Mouse (Mus musculus) hindbrain, embryonic 13.5 days (tissue): ENCODE results near the gene Dynlt1a. TPM values are rescaled to one million over a fixed set of nuclear protein-coding genes. Genes with fewer than 3 reads are reported as not detected.
"Not testable (repeated sequence)": the region's sequence is repeated elsewhere in the genome, so short reads cannot be mapped to it uniquely, and the experiment has no call there.

Experiments
- ATAC-seq: fragments of 200-750 bp; cut with Nextera tagmentation; 2 replicates; pipeline ENCODE4 v1.8.0; 2017; ENCODE audit warnings: moderate TSS enrichment; ENCODE audit not compliant: low FRiP score
- H3K27ac ChIP-seq: fragments of 300-500 bp; sonication (generic); 2 replicates; pipeline ENCODE4 v1.5.1; 2015; ENCODE audit warnings: inconsistent platforms, mild to moderate bottlenecking, moderate library complexity
- H3K27me3 ChIP-seq: fragments of 300-500 bp; sonication (generic); 2 replicates; pipeline ENCODE4 v1.6.1; 2015; ENCODE audit warnings: mild to moderate bottlenecking, inconsistent platforms
- H3K36me3 ChIP-seq: fragments of 300-500 bp; sonication (generic); 2 replicates; pipeline ENCODE4 v1.6.1; 2015; ENCODE audit warnings: mild to moderate bottlenecking, inconsistent platforms
- H3K4me1 ChIP-seq: fragments of 300-500 bp; sonication (generic); replicated peaks from 2 replicates; pipeline ENCODE4 v1.6.1; 2015; ENCODE audit warnings: inconsistent platforms
- H3K4me2 ChIP-seq: fragments of 300-500 bp; sonication (generic); 2 replicates; pipeline ENCODE4 v1.6.1; 2015; ENCODE audit warnings: inconsistent platforms, mild to moderate bottlenecking, moderate library complexity
- H3K4me3 ChIP-seq: fragments of 300-500 bp; sonication (generic); 2 replicates; pipeline ENCODE4 v1.5.1; 2015; ENCODE audit warnings: mild to moderate bottlenecking, inconsistent platforms
- H3K9ac ChIP-seq: fragments of 300-500 bp; sonication (generic); 2 replicates; pipeline ENCODE4 v1.6.1; 2015; ENCODE audit warnings: mild to moderate bottlenecking, inconsistent platforms
- H3K9me3 ChIP-seq: fragments of 300-500 bp; sonication (generic); 2 replicates; pipeline ENCODE4 v1.6.1; 2016; ENCODE audit warnings: inconsistent platforms
- WGBS: fragments of 180-500 bp; shearing (Covaris S2); methylation state at CpG from one replicate; pipeline ENCODE4 v1.1.7; 2015; 5-methylcytosine and 5-hydroxymethylcytosine counted together
- polyA plus RNA-seq: library from polyadenylated mRNA; unstranded; fragments of >200 nt; fragmentation: Nextera tagmentation; extraction: Ambion mirVana; gene quantifications from 2 replicates; pipeline ENCODE4 v1.2.1, GENCODE M21; 2015

The Dynlt1a gene
- polyA plus RNA-seq, result 50.5 and 53.2 TPM in 2 replicates

DNA sequence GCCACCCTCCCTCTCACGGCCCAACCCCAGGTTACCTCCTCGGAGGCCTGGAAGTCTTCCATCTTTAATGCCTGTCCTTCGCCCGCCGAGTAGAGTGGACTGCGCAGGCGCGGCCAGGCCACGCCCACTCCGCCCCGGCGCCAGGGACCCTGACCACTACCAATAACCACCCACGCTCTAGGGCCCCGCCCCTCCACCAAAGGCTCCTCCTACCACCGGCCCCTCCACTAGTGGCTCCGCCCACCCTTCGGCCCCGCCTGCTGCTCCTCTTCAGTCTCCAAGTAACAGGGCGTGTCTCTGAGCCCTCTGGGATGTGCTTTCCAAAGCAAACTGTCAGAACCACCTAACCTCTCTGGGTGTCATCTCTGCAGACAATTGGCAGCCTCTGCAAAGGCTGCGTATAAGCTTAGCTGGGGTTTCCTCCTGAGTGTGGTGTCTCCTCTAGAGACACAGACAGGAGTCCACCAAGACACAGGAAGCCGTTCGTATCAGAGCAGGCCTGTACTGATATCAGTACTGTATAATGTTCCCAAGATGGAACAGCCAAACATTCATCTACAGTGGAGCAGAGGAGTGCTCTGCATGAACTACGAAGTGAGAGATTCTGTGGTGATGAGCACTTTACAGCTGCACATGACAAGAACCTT, at the start of gene Dynlt1a:
Dynlt1a (minus strand) TSS at position 162 of the 647 bp plus-strand sequence.
- H3K4me1 ChIP-seq, H3K36me3 ChIP-seq, H3K27me3 ChIP-seq, H3K9me3 ChIP-seq: not testable (repeated sequence)
- Histone ChIP-seq H3K4me3 (peak within 1 kb of the TSS; percentile 45), H3K27ac (peak within 1 kb of the TSS; percentile 83), H3K9ac (peak within 1 kb of the TSS; percentile 70), H3K4me2 (peak within 1 kb of the TSS; percentile 57)
- 8% methylated on average over 23 of the region's 23 CpGs for WGBS
- peak; percentile 86 for ATAC-seq

GRCm38 (mm10) chr17:6355256-6355655, 38.0 kb upstream of the Dynlt1a start:
- not testable (repeated sequence) for H3K4me1 ChIP-seq, H3K4me2 ChIP-seq, H3K9me3 ChIP-seq, ATAC-seq, H3K36me3 ChIP-seq, H3K27me3 ChIP-seq, H3K27ac ChIP-seq, H3K4me3 ChIP-seq, H3K9ac ChIP-seq
- WGBS, result 90% methylated on average over 10 of the region's 10 CpGs

- H3K4me3 ChIP-seq, H3K36me3 ChIP-seq, H3K27ac ChIP-seq, H3K4me2 ChIP-seq, H3K27me3 ChIP-seq, H3K9me3 ChIP-seq, H3K9ac ChIP-seq, H3K4me1 ChIP-seq: not testable (repeated sequence)
- no CpG with 5 or more reads among the region's 12 CpGs for WGBS
- 0 out of 2 replicates have a peak, but pooled peaks have one; percentile 28 for ATAC-seq
Observed at GRCm38 (mm10) chr17:6342606-6343294, 25.4 kb upstream of the Dynlt1a start.

GRCm38 (mm10) chr17:6328997-6329396, 11.7 kb upstream of the Dynlt1a start:
- not testable (repeated sequence) for H3K27ac ChIP-seq, H3K4me1 ChIP-seq, ATAC-seq, H3K36me3 ChIP-seq, H3K9me3 ChIP-seq, H3K4me2 ChIP-seq, H3K27me3 ChIP-seq, H3K9ac ChIP-seq, H3K4me3 ChIP-seq
- 83% methylated on average over 4 of the region's 4 CpGs for WGBS

DNA sequence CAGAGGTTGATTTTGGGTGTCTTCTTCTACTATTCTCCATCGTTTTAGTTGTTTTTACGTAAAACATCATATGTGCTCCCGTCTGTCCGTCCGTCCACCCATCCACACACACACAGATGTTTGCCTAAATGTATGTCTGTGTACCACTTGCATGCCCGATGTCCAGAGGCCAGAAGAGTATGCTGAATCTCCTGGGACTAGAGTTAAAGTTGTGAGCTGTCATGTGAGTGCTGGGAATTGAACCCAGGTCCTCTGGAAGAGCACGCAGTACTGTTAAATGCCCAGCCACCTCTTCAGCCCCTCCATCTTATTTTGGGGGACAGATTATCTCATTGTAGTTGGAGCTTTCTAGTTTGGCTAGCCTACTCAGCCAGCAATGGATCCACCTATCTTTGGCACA, 10.3 kb upstream of the Dynlt1a start:
- H3K4me3 ChIP-seq, H3K9me3 ChIP-seq, H3K27ac ChIP-seq, H3K27me3 ChIP-seq, H3K36me3 ChIP-seq, H3K4me1 ChIP-seq, H3K9ac ChIP-seq, H3K4me2 ChIP-seq, ATAC-seq: not testable (repeated sequence)
- WGBS, result 96% methylated on average over 7 of the region's 7 CpGs

GRCm38 (mm10) chr17:6325543-6325942, 8.2 kb upstream of the Dynlt1a start:
- H3K27me3 ChIP-seq, H3K9me3 ChIP-seq, H3K4me2 ChIP-seq, H3K4me3 ChIP-seq, H3K9ac ChIP-seq, H3K27ac ChIP-seq, ATAC-seq, H3K4me1 ChIP-seq, H3K36me3 ChIP-seq: not testable (repeated sequence)
- WGBS, result 65% methylated on average over 6 of the region's 6 CpGs

GRCm38 (mm10) chr17:6325021-6325420, 7.7 kb upstream of the Dynlt1a start:
- ATAC-seq, H3K27ac ChIP-seq, H3K9me3 ChIP-seq, H3K27me3 ChIP-seq, H3K9ac ChIP-seq, H3K36me3 ChIP-seq, H3K4me2 ChIP-seq, H3K4me1 ChIP-seq, H3K4me3 ChIP-seq: not testable (repeated sequence)
- WGBS, result 60% methylated on average over 10 of the region's 10 CpGs

GRCm38 (mm10) chr17:6321778-6322101, 4.4 kb upstream of the Dynlt1a start:
- H3K9ac ChIP-seq, H3K9me3 ChIP-seq: not testable (repeated sequence)

GRCm38 (mm10) chr17:6321081-6321777, 3.9 kb upstream of the Dynlt1a start:
- WGBS, result 0% methylated on average over 5 of the region's 60 CpGs

More at GRCm38 (mm10) chr17:6321778-6322101, 4.4 kb upstream of the Dynlt1a start:
- not testable (repeated sequence) for H3K27ac ChIP-seq, H3K4me3 ChIP-seq, H3K36me3 ChIP-seq, ATAC-seq, H3K4me1 ChIP-seq, H3K27me3 ChIP-seq, H3K4me2 ChIP-seq
- WGBS, result no CpG with 5 or more reads among the region's 10 CpGs

DNA sequence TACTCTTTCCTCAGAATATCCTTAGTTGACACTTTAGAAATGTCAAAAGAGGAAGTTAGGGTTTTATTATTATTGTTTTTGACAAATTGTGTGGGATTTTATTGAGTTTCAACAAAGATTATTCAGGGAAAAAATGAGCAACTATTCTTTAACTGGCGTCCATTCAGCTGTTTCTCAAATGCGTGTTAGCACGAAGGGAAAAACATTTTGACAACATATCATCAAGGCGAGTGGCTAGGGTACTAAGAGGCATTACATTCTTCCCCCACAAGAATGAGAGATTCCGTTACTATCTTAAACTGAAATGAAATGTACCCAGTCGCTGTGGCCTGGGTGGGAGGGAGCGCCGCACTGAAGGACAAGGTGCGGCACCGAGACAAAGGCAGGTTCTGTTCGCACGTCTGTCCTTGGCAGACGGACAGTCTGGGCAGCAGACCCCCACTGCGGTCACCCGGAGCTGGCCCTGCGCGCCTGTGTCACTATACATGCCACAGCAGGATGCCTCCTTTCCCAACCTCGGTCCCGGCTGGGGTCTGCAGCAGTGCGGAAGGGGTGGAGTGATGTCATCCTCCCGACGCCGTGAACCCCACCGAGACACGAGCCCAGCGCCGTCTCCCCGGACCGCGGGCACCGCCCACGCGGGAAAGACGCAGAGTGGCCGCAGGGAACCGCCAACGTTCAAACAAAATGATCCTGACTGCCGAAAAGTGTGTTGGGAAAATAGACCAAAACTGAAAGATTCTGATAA, 747 bp downstream of the Dynlt1a start:
- peak overlapping the region; percentile 83 for H3K27ac ChIP-seq
- H3K36me3 ChIP-seq, H3K9me3 ChIP-seq, H3K4me1 ChIP-seq, H3K27me3 ChIP-seq: not testable (repeated sequence)
- peak overlapping the region; percentile 45 for H3K4me3 ChIP-seq
- peak overlapping the region; percentile 57 for H3K4me2 ChIP-seq
- peak overlapping the region; percentile 70 for H3K9ac ChIP-seq
- WGBS, result 2% methylated on average over 37 of the region's 38 CpGs
- ATAC-seq, result peak; percentile 56

More at GRCm38 (mm10) chr17:6321081-6321777, 3.9 kb upstream of the Dynlt1a start:
- not testable (repeated sequence) for H3K4me1 ChIP-seq, H3K27ac ChIP-seq, H3K27me3 ChIP-seq, H3K36me3 ChIP-seq, H3K9me3 ChIP-seq
- Histone ChIP-seq H3K9ac (peak overlapping the region; percentile 56; the same call in 1 of the 2 replicates), H3K4me2 (peak overlapping the region; percentile 42), H3K4me3 (peak overlapping the region; percentile 35)
- ATAC-seq, result peak; percentile 65

GRCm38 (mm10) chr17:6315706-6316105, 1.6 kb downstream of the Dynlt1a start:
- H3K4me1 ChIP-seq, H3K9ac ChIP-seq, H3K36me3 ChIP-seq, ATAC-seq, H3K27ac ChIP-seq, H3K9me3 ChIP-seq, H3K27me3 ChIP-seq, H3K4me3 ChIP-seq, H3K4me2 ChIP-seq: not testable (repeated sequence)
- WGBS, result 17% methylated on average over 3 of the region's 4 CpGs

DNA sequence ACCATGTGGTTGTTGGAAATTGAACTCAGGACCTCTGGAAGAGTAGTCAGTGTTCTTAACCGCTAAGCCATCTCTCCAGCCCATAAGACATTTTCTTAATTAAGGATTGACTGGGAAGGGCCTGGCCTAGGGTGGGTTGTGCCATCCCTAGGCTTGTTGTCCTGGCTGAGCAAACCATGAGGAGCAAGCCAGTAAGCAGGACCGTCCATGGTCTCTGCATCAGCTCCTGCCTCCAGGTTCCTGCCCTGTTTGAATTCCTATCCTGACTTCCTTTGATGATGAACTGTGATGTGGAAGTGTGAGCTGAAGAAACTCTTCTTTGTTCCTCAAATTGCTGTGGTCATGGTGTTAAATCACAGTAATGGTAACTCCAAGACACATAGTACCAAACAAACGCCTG, 2.8 kb downstream of the Dynlt1a start:
- H3K4me2 ChIP-seq, H3K9ac ChIP-seq, H3K9me3 ChIP-seq, H3K36me3 ChIP-seq, ATAC-seq, H3K4me3 ChIP-seq, H3K27me3 ChIP-seq, H3K27ac ChIP-seq, H3K4me1 ChIP-seq: not testable (repeated sequence)
- 78% methylated on average over 2 of the region's 3 CpGs for WGBS
